Comparison of ENCODE assay signal across 20 mouse cellular contexts in genomic region chr1:195037985-195038384, GRCm38 (mm10). TPM values are rescaled to one million over a fixed set of nuclear protein-coding genes. Genes with fewer than 3 reads are reported as not detected.
DNase-seq lines count a peak whose midpoint lies in the region; ATAC-seq and TF ChIP-seq lines count a peak whose summit lies in the region.
"Had no signal": no experiment of that assay in that cellular context is flagged by ENCODE, and none has a peak within 500 bp of the region (broad histone marks: within the 10 kb centered on the region; RNA-seq: fewer than 3 reads in every experiment).

No protein-coding gene starts in this region.

- TF ChIP-seq CTCF in midbrain, postnatal 0 days (IDR thresholded peaks at IDR 0.05) = no peak

- H3K4me3 ChIP-seq in kidney, embryonic 14.5 days (ENCODE audit: low read length) = no peak overlapping the region
- H3K4me3 ChIP-seq in midbrain, postnatal 0 days (ENCODE audit: low read depth, low read length) = no peak overlapping the region
- no peak overlapping the region for H3K4me3 ChIP-seq in midbrain, embryonic 10.5 days
- H3K4me3 ChIP-seq: embryonic facial prominence, embryonic 10.5 days; forebrain, embryonic 15.5 days; limb, embryonic 10.5 days; midbrain, embryonic 12.5 days had no signal

- ATAC-seq in kidney, embryonic 14.5 days (ENCODE audit: low FRiP score, low TSS enrichment) = no peak
- ATAC-seq in midbrain, postnatal 0 days (ENCODE audit: low FRiP score) = no peak
- ATAC-seq: forebrain, embryonic 15.5 days; lung, postnatal 0 days had no signal

- H3K27ac ChIP-seq in kidney, embryonic 14.5 days (ENCODE audit: low read depth, low read length) = no peak overlapping the region
- no peak overlapping the region for H3K27ac ChIP-seq in midbrain, postnatal 0 days (ENCODE audit: low read depth, low read length)
- no peak overlapping the region for H3K27ac ChIP-seq in midbrain, embryonic 10.5 days (replicated peaks)
- H3K27ac ChIP-seq: embryonic facial prominence, embryonic 10.5 days; forebrain, embryonic 15.5 days; hindbrain, embryonic 14.5 days; limb, embryonic 10.5 days; midbrain, embryonic 12.5 days had no signal

- H3K4me1 ChIP-seq in kidney, embryonic 14.5 days (ENCODE audit: control insufficient read depth, insufficient read depth, low read length) = no peaks in the 10 kb centered on the region
- no peaks in the 10 kb centered on the region for H3K4me1 ChIP-seq in midbrain, postnatal 0 days (ENCODE audit: insufficient read depth, low read length)
- H3K4me1 ChIP-seq in midbrain, embryonic 10.5 days = no peaks in the 10 kb centered on the region
- H3K4me1 ChIP-seq: embryonic facial prominence, embryonic 10.5 days; forebrain, embryonic 15.5 days; limb, embryonic 10.5 days; midbrain, embryonic 12.5 days had no signal

- H3K4me2 ChIP-seq in kidney, embryonic 14.5 days (replicated peaks; ENCODE audit: low read depth, low read length) = no peak overlapping the region
- H3K4me2 ChIP-seq in midbrain, postnatal 0 days (ENCODE audit: low read depth, low read length, poor library complexity, severe bottlenecking) = no peak overlapping the region
- H3K4me2 ChIP-seq: forebrain, embryonic 15.5 days; hindbrain, embryonic 14.5 days; midbrain, embryonic 12.5 days had no signal

- no peak overlapping the region for H3K9ac ChIP-seq in kidney, embryonic 14.5 days (ENCODE audit: low read depth, low read length)
- H3K9ac ChIP-seq in midbrain, postnatal 0 days (replicated peaks; ENCODE audit: low read length, poor library complexity, severe bottlenecking) = no peak overlapping the region
- H3K9ac ChIP-seq: forebrain, embryonic 15.5 days; hindbrain, embryonic 14.5 days; midbrain, embryonic 12.5 days had no signal

- DNase-seq in cerebellum, adult 9-10 months = peak; percentile 5
- no peak for DNase-seq in cerebellum, postnatal 10 days
- peak; percentile 77 for DNase-seq in kidney, adult 9 months
- DNase-seq in midbrain, postnatal 0 days (ENCODE audit: low spot score) = peak; percentile 15
- no peak for DNase-seq in midbrain, embryonic 10.5 days (ENCODE audit: low spot score)
- DNase-seq in gastrocnemius, adult 18-20 months (ENCODE audit: low spot score) = no peak
- DNase-seq in urinary bladder, postnatal 25 days (ENCODE audit: low spot score) = no peak
- DNase-seq: adrenal gland, postnatal 25 days; cerebellum, adult 9-11 months; heart, postnatal 36 days; liver; thymus, adult 2 months; thymus, postnatal 4 days had no signal

- no peaks in the 10 kb centered on the region for H3K36me3 ChIP-seq in kidney, embryonic 14.5 days (ENCODE audit: control insufficient read depth, insufficient read depth, low read length)
- H3K36me3 ChIP-seq in midbrain, postnatal 0 days (ENCODE audit: insufficient read depth, low read length) = peaks cover 21% of the 10 kb centered on the region
- H3K36me3 ChIP-seq in midbrain, embryonic 10.5 days = no peaks in the 10 kb centered on the region
- H3K36me3 ChIP-seq: embryonic facial prominence, embryonic 10.5 days; forebrain, embryonic 15.5 days; limb, embryonic 10.5 days; midbrain, embryonic 12.5 days had no signal

- H3K27me3 ChIP-seq in kidney, embryonic 14.5 days (ENCODE audit: control insufficient read depth, insufficient read depth, low read length) = no peaks in the 10 kb centered on the region
- no peaks in the 10 kb centered on the region for H3K27me3 ChIP-seq in midbrain, postnatal 0 days (ENCODE audit: insufficient read depth, low read length)
- no peaks in the 10 kb centered on the region for H3K27me3 ChIP-seq in midbrain, embryonic 10.5 days (ENCODE audit: low read depth, poor library complexity, severe bottlenecking)
- H3K27me3 ChIP-seq: forebrain, embryonic 15.5 days; midbrain, embryonic 12.5 days had no signal

- no peaks in the 10 kb centered on the region for H3K9me3 ChIP-seq in kidney, embryonic 14.5 days (ENCODE audit: control insufficient read depth, low read length)
- H3K9me3 ChIP-seq in midbrain, postnatal 0 days (ENCODE audit: low read length) = no peaks in the 10 kb centered on the region
- no peaks in the 10 kb centered on the region for H3K9me3 ChIP-seq in midbrain, embryonic 10.5 days (replicated peaks)
- H3K9me3 ChIP-seq: embryonic facial prominence, embryonic 10.5 days; forebrain, embryonic 15.5 days; limb, embryonic 10.5 days; midbrain, embryonic 12.5 days had no signal

- WGBS in kidney, embryonic 14.5 days = 96% methylated on average over 1 of the region's 1 CpGs
- WGBS in midbrain, postnatal 0 days = 93% methylated on average over 1 of the region's 1 CpGs
- 96% methylated on average over 1 of the region's 1 CpGs for WGBS in midbrain, embryonic 10.5 days

RNA-seq across cellular contexts. Expression of gene Cd46, which starts 54.1 kb away (rescaled TPM):
- polyA plus RNA-seq in kidney, embryonic 14.5 days (2014; fragmentation: Nextera tagmentation; extraction: Ambion mirVana) = 0.94 and 1.4 TPM in 2 replicates
- 3.4 and 5.3 TPM in 2 replicates for total RNA-seq in midbrain, postnatal 0 days (2014; rRNA removed)
- 1.0 and 1.2 TPM in 2 replicates for polyA plus RNA-seq in midbrain, postnatal 0 days (2015; fragmentation: Nextera tagmentation; extraction: Ambion mirVana)
- polyA plus RNA-seq in midbrain, embryonic 10.5 days (2016; fragmentation: Nextera tagmentation; extraction: Ambion mirVana) = 0.63 and 0.91 TPM in 2 replicates
- total RNA-seq in gastrocnemius, adult 18-20 months (2021) = 1 to 10 TPM; 1.1 to 1.4 TPM

Comparison
In these comparisons a context has a peak if more than half of its experiments do, and no peak if none do; other contexts are left out.
1. DNase-seq: peak in cerebellum, adult 9-10 months (single experiment), kidney, adult 9 months (single experiment) and midbrain, postnatal 0 days (single experiment); none in cerebellum, postnatal 10 days (0 of 2), midbrain, embryonic 10.5 days (single experiment), gastrocnemius, adult 18-20 months (single experiment) and urinary bladder, postnatal 25 days (single experiment).